Mouse (Mus musculus) liver, adult 2 months (tissue): ENCODE measurements at regions not wholly inside any gene's neighbourhood (a gene's known extent, or its start where the extent isn't known, plus 50 kb on each side); places are given as distances from the start of the nearest gene placed in this dataset.

Experiments used
- CTCF ChIP-seq: fragments of 200-500 bp; IDR thresholded peaks from 2 replicates; pipeline ENCODE4 v1.5.1; 2011; ENCODE audit warnings: low read depth, low read length, control low read depth
- POLR2A ChIP-seq: fragments of 200-500 bp; IDR thresholded peaks from 2 replicates; pipeline ENCODE4 v1.6.1; 2011; ENCODE audit warnings: low read length, control low read depth; ENCODE audit not compliant: insufficient read depth; ENCODE audit errors: extremely low read depth

DNA sequence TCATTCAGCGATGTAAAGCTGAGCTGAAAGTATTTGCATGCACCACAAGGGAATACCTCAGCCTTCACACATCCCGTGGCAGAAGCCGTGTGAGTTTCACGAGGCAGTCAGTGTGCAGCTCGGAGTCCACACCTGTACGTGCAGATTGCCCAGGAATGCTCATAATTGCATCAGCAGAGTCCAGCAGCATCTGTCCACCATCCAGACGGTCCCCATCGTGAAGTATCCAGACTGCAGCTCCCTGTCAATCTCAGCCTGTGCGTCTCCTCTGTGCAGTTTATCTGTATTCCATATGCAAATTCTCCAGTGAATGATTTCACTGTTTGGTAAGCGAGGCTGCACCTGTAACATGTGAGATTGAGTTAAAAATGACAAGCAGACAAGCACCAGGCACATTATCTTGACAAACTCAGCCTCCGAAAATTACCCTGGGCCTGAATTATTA, 227.2 kb upstream of the Adamts16 start:
- TF ChIP-seq POLR2A, result no peak
- TF ChIP-seq CTCF, result no peak
